Mouse (Mus musculus): Measurements from ENCODE around the gene Nbl1.

GRCm38 (mm10) chr4:139110858-139111257, 18.1 kb upstream of the Nbl1 start:
- TF ChIP-seq GATA1 (IDR thresholded peaks at IDR 0.05; ENCODE audit: borderline replicate concordance, low read length) (no peak), FLI1 (IDR thresholded peaks at IDR 0.05; ENCODE audit: low read length) (no peak)

Measured in megakaryocyte, embryonic 14.5 days (primary cell).